8 mouse cellular contexts compared by ENCODE assay signal in genomic region chr9:52047821-52048649, GRCm38 (mm10). TPM values are rescaled to one million over a fixed set of nuclear protein-coding genes. Genes with fewer than 3 reads are reported as not detected.
DNase-seq lines count a peak whose midpoint lies in the region; ATAC-seq lines count a peak whose summit lies in the region.

No protein-coding gene starts in this region.

- peak overlapping the region; percentile 70 for H3K4me2 ChIP-seq in embryonic facial prominence, embryonic 14.5 days (ENCODE audit: low read depth, low read length)

- peak; percentile 58 for DNase-seq in 416B (ENCODE audit: low read depth)
- DNase-seq in adrenal gland, postnatal 4 days (ENCODE audit: low spot score in 2 of 2), result peak; percentile 64 to 77
- DNase-seq in embryonic facial prominence, embryonic 14.5 days (ENCODE audit: low spot score), result peak; percentile 94
- peak; percentile 86 to 87 for DNase-seq in heart, adult 9 months (ENCODE audit: low spot score in 2 of 2)
- DNase-seq in kidney, adult 9 months, result peak; percentile 86
- DNase-seq in liver, result peak; percentile 81
- DNase-seq in monocyte, adult 2 months (ENCODE audit: low read depth in 1 of 2, low spot score in 2 of 2), result peak; percentile 34 to 56
- peak; percentile 66 to 73 for DNase-seq in spleen, postnatal 14 days (ENCODE audit: low spot score in 2 of 2)

- H3K9ac ChIP-seq in embryonic facial prominence, embryonic 14.5 days (ENCODE audit: low read depth, low read length), result peak overlapping the region; percentile 99

- H3K4me3 ChIP-seq in embryonic facial prominence, embryonic 14.5 days (ENCODE audit: low read depth, low read length), result peak overlapping the region; percentile 97

- 1% methylated on average over 22 of the region's 118 CpGs for WGBS in embryonic facial prominence, embryonic 14.5 days

- H3K36me3 ChIP-seq in embryonic facial prominence, embryonic 14.5 days (ENCODE audit: control insufficient read depth, insufficient read depth, low read length), result no peaks in the 10 kb centered on the region

- peak; percentile 94 for ATAC-seq in embryonic facial prominence, embryonic 14.5 days (ENCODE audit: low read depth)

- no peaks in the 10 kb centered on the region for H3K9me3 ChIP-seq in embryonic facial prominence, embryonic 14.5 days (ENCODE audit: control insufficient read depth, low read length)

- H3K4me1 ChIP-seq in embryonic facial prominence, embryonic 14.5 days (ENCODE audit: control insufficient read depth, insufficient read depth, low read length), result peaks cover 21% of the 10 kb centered on the region

- peak overlapping the region; percentile 100 for H3K27ac ChIP-seq in embryonic facial prominence, embryonic 14.5 days (replicated peaks; ENCODE audit: low read depth, low read length)

- H3K27me3 ChIP-seq in embryonic facial prominence, embryonic 14.5 days (replicated peaks; ENCODE audit: control insufficient read depth, insufficient read depth, low read length), result no peaks in the 10 kb centered on the region

RNA-seq across cellular contexts. Expression of gene Rdx, which starts 1.1 kb away (rescaled TPM):
- 100 to 1,000 TPM; 133 to 137 TPM for total RNA-seq in adrenal gland, postnatal 4 days (2021)
- 141 and 145 TPM in 2 replicates for polyA plus RNA-seq in embryonic facial prominence, embryonic 14.5 days (2014; fragmentation: Nextera tagmentation; extraction: Ambion mirVana)

Comparison
In these comparisons a context has a peak if more than half of its experiments do, and no peak if none do; other contexts are left out.
1. Peak in every context shown above with its lines: DNase-seq, ATAC-seq, H3K4me3 ChIP-seq and H3K27ac ChIP-seq.